Mouse (Mus musculus): ENCODE measurements around the gene Rhbdd1. TPM values are rescaled to one million over a fixed set of nuclear protein-coding genes. Genes with fewer than 3 reads are reported as not detected.
A peak's percentile ranks its signal among the peaks of the same experiment; 100 is the strongest.

Rhbdd1 gene
- polyA plus RNA-seq, 1 experiment from 2014 or later = 11.2 TPM

- no peak overlapping the region for H3K27ac ChIP-seq (ENCODE audit: low read length)
- no peaks in the 10 kb centered on the region for H3K9me3 ChIP-seq (ENCODE audit: low read length)
- peak overlapping the region; percentile 48 for H3K9ac ChIP-seq (replicated peaks; ENCODE audit: low read length)
- peaks cover 3% of the 10 kb centered on the region; the same call in 1 of the 2 replicates for H3K27me3 ChIP-seq (ENCODE audit: insufficient read depth, low read length)
- H3K4me1 ChIP-seq (ENCODE audit: insufficient read depth, low read length) = peaks cover 42% of the 10 kb centered on the region
- peak overlapping the region; percentile 51 for H3K4me2 ChIP-seq (replicated peaks; ENCODE audit: low read depth, low read length)
- peak overlapping the region; percentile 42 for H3K4me3 ChIP-seq (ENCODE audit: low read length)
- 44% methylated on average over 5 of the region's 5 CpGs for WGBS
- ATAC-seq (ENCODE audit: low FRiP score, low TSS enrichment) = no peak
- H3K36me3 ChIP-seq (ENCODE audit: insufficient read depth, low read length) = peaks cover 16% of the 10 kb centered on the region
Measured at GRCm38 (mm10) chr1:82285461-82286189, 30.6 kb upstream of the Rhbdd1 start.

DNA sequence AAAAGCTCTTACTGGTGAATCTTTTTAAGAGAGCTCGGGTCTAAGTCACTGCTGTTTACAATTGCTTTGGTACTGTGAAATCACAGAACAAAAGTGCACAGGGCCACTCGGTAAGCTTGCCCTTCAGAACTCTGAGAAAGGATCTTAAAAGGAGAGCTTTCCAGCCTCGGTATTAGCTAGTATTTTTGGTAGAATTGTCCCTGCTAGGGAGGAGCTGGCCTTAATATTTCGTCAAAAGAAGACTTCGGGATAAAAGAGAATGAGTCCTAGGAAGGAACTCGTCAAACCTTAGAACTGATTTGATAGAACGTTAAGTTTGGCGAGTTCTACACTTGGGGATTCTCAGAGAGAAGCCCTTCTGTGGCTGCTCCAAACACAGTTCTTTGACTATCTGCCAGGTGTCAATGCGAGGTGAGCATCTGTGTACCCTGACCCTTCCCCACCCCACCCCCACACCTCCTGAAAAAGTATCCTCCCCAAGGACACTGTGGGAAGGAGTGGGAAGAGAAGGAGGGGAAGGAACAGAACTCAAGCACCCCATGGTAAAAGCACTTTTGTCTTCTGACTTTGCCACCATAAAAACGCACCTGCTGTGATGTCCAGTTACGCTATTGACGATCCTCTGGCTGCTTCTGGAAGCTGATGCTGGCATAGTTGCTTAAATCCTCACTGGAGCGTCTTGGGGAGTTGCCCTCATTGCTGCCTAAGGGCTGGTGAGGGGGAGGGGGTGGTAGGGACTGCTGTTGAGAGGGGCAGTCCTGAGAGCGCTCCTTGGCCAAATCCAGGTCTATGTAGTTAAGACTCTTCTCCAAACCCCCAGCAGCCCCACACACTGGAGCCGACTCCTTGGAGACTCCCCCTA lies 29.8 kb upstream of the Rhbdd1 start:
- Histone ChIP-seq H3K4me3 (ENCODE audit: low read length) (peak overlapping the region; percentile 42), H3K36me3 (ENCODE audit: insufficient read depth, low read length) (peaks cover 16% of the 10 kb centered on the region), H3K4me1 (ENCODE audit: insufficient read depth, low read length) (peaks cover 42% of the 10 kb centered on the region), H3K9me3 (ENCODE audit: low read length) (no peaks in the 10 kb centered on the region), H3K27me3 (ENCODE audit: insufficient read depth, low read length) (peaks cover 3% of the 10 kb centered on the region; the same call in 1 of the 2 replicates), H3K4me2 (replicated peaks; ENCODE audit: low read depth, low read length) (peak overlapping the region; percentile 51), H3K9ac (replicated peaks; ENCODE audit: low read length) (peak overlapping the region; percentile 48), H3K27ac (ENCODE audit: low read length) (peak overlapping the region; percentile 4; the same call in 1 of the 2 replicates)
- no peak for ATAC-seq (ENCODE audit: low FRiP score, low TSS enrichment)
- WGBS = 24% methylated on average over 15 of the region's 15 CpGs

GRCm38 (mm10) chr1:82287052-82287775 lies 29.0 kb upstream of the Rhbdd1 start:
- no peak for ATAC-seq (ENCODE audit: low FRiP score, low TSS enrichment)
- Histone ChIP-seq H3K4me3 (ENCODE audit: low read length) (peak overlapping the region; percentile 42), H3K9me3 (ENCODE audit: low read length) (no peaks in the 10 kb centered on the region), H3K4me1 (ENCODE audit: insufficient read depth, low read length) (peaks cover 45% of the 10 kb centered on the region), H3K27ac (ENCODE audit: low read length) (no peak overlapping the region), H3K27me3 (ENCODE audit: insufficient read depth, low read length) (peaks cover 3% of the 10 kb centered on the region; the same call in 1 of the 2 replicates), H3K36me3 (ENCODE audit: insufficient read depth, low read length) (peaks cover 16% of the 10 kb centered on the region), H3K4me2 (replicated peaks; ENCODE audit: low read depth, low read length) (peak overlapping the region; percentile 51), H3K9ac (replicated peaks; ENCODE audit: low read length) (peak overlapping the region; percentile 48)
- 65% methylated on average over 22 of the region's 22 CpGs for WGBS

DNA sequence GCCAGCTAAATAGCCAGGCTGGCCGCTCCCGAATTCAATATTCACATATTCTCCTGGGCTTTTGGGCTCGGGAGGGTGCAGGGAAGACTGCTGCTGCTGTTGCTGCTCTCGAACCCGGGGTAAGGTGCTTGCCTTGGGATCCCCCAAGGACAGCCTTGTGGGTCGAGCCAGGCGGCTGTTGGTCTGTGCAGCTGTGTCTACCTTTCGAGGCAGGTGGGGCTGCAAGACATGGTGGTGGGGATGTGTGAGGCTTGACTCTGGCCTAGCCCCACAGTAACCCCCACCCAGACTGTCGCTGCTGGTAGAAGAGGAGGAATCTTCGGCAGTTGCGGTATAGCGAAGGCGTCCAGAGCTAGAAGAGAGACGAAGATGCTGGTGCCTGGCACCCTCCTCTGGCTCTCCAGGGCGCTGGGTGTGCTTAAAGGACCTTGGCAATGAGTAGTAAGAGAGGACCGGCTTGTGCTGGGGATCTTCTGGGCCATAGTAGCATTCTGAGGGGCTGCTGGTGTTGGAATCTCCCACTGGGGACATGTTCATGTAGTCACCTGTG lies 28.4 kb upstream of the Rhbdd1 start:
- H3K27me3 ChIP-seq (ENCODE audit: insufficient read depth, low read length) = peaks cover 3% of the 10 kb centered on the region; the same call in 1 of the 2 replicates
- 94% methylated on average over 16 of the region's 16 CpGs for WGBS
- peaks cover 46% of the 10 kb centered on the region for H3K4me1 ChIP-seq (ENCODE audit: insufficient read depth, low read length)
- peaks cover 16% of the 10 kb centered on the region for H3K36me3 ChIP-seq (ENCODE audit: insufficient read depth, low read length)
- no peak overlapping the region for H3K27ac ChIP-seq (ENCODE audit: low read length)
- ATAC-seq (ENCODE audit: low FRiP score, low TSS enrichment) = no peak
- H3K4me2 ChIP-seq (replicated peaks; ENCODE audit: low read depth, low read length) = peak overlapping the region; percentile 51
- no peaks in the 10 kb centered on the region for H3K9me3 ChIP-seq (ENCODE audit: low read length)
- H3K4me3 ChIP-seq (ENCODE audit: low read length) = peak overlapping the region; percentile 42
- no peak overlapping the region for H3K9ac ChIP-seq (replicated peaks; ENCODE audit: low read length)

GRCm38 (mm10) chr1:82288421-82288990 lies 27.7 kb upstream of the Rhbdd1 start:
- H3K36me3 ChIP-seq (ENCODE audit: insufficient read depth, low read length) = peaks cover 16% of the 10 kb centered on the region
- no peak overlapping the region for H3K27ac ChIP-seq (ENCODE audit: low read length)
- 92% methylated on average over 18 of the region's 18 CpGs for WGBS
- ATAC-seq (ENCODE audit: low FRiP score, low TSS enrichment) = no peak
- no peak overlapping the region for H3K4me2 ChIP-seq (replicated peaks; ENCODE audit: low read depth, low read length)
- H3K9ac ChIP-seq (replicated peaks; ENCODE audit: low read length) = no peak overlapping the region
- peaks cover 3% of the 10 kb centered on the region; the same call in 1 of the 2 replicates for H3K27me3 ChIP-seq (ENCODE audit: insufficient read depth, low read length)
- H3K9me3 ChIP-seq (ENCODE audit: low read length) = no peaks in the 10 kb centered on the region
- peaks cover 49% of the 10 kb centered on the region for H3K4me1 ChIP-seq (ENCODE audit: insufficient read depth, low read length)
- H3K4me3 ChIP-seq (ENCODE audit: low read length) = no peak overlapping the region

- H3K36me3 ChIP-seq (ENCODE audit: insufficient read depth, low read length) = peaks cover 16% of the 10 kb centered on the region
- peaks cover 3% of the 10 kb centered on the region; the same call in 1 of the 2 replicates for H3K27me3 ChIP-seq (ENCODE audit: insufficient read depth, low read length)
- H3K4me1 ChIP-seq (ENCODE audit: insufficient read depth, low read length) = peaks cover 43% of the 10 kb centered on the region
- peak overlapping the region; percentile 78 for H3K4me3 ChIP-seq (ENCODE audit: low read length)
- peak overlapping the region; percentile 86 for H3K9ac ChIP-seq (replicated peaks; ENCODE audit: low read length)
- ATAC-seq (ENCODE audit: low FRiP score, low TSS enrichment) = no peak
- H3K27ac ChIP-seq (ENCODE audit: low read length) = peak overlapping the region; percentile 96
- no peaks in the 10 kb centered on the region for H3K9me3 ChIP-seq (ENCODE audit: low read length)
- peak overlapping the region; percentile 94 for H3K4me2 ChIP-seq (replicated peaks; ENCODE audit: low read depth, low read length)
- WGBS = 72% methylated on average over 35 of the region's 35 CpGs
Measured at GRCm38 (mm10) chr1:82289116-82289989, 26.9 kb upstream of the Rhbdd1 start.

- H3K9ac ChIP-seq (replicated peaks; ENCODE audit: low read length) = peak overlapping the region; percentile 86
- peak; percentile 0; the same call in 1 of the 2 replicates for ATAC-seq (ENCODE audit: low FRiP score, low TSS enrichment)
- H3K4me2 ChIP-seq (replicated peaks; ENCODE audit: low read depth, low read length) = peak overlapping the region; percentile 94
- H3K4me1 ChIP-seq (ENCODE audit: insufficient read depth, low read length) = peaks cover 40% of the 10 kb centered on the region
- H3K27ac ChIP-seq (ENCODE audit: low read length) = peak overlapping the region; percentile 96
- H3K4me3 ChIP-seq (ENCODE audit: low read length) = peak overlapping the region; percentile 78
- no peaks in the 10 kb centered on the region for H3K9me3 ChIP-seq (ENCODE audit: low read length)
- H3K27me3 ChIP-seq (ENCODE audit: insufficient read depth, low read length) = peaks cover 3% of the 10 kb centered on the region; the same call in 1 of the 2 replicates
- WGBS = under 1% methylated on average over 45 of the region's 45 CpGs
- H3K36me3 ChIP-seq (ENCODE audit: insufficient read depth, low read length) = peaks cover 16% of the 10 kb centered on the region
Measured at GRCm38 (mm10) chr1:82289990-82290681, 26.1 kb upstream of the Rhbdd1 start.

- peak overlapping the region; percentile 96 for H3K27ac ChIP-seq (ENCODE audit: low read length)
- ATAC-seq (ENCODE audit: low FRiP score, low TSS enrichment) = peak; percentile 52
- peaks cover 16% of the 10 kb centered on the region for H3K36me3 ChIP-seq (ENCODE audit: insufficient read depth, low read length)
- H3K4me1 ChIP-seq (ENCODE audit: insufficient read depth, low read length) = peaks cover 40% of the 10 kb centered on the region
- WGBS = 0% methylated on average over 30 of the region's 31 CpGs
- peaks cover 5% of the 10 kb centered on the region; the same call in 1 of the 2 replicates for H3K27me3 ChIP-seq (ENCODE audit: insufficient read depth, low read length)
- H3K4me3 ChIP-seq (ENCODE audit: low read length) = peak overlapping the region; percentile 78
- H3K4me2 ChIP-seq (replicated peaks; ENCODE audit: low read depth, low read length) = peak overlapping the region; percentile 94
- H3K9me3 ChIP-seq (ENCODE audit: low read length) = no peaks in the 10 kb centered on the region
- H3K9ac ChIP-seq (replicated peaks; ENCODE audit: low read length) = peak overlapping the region; percentile 86
Measured at GRCm38 (mm10) chr1:82290723-82291150, 25.5 kb upstream of the Rhbdd1 start.
